Mouse (Mus musculus) frontal cortex, adult (tissue): ENCODE measurements around the gene Pttg1.

Experiments
- ATAC-seq: cut with Nextera tagmentation; 2 replicates; pipeline ENCODE4 v1.9.2; 2017; ENCODE audit warnings: mild to moderate bottlenecking, moderate library complexity, mixed read lengths; ENCODE audit not compliant: low TSS enrichment

Gene Pttg1

GRCm38 (mm10) chr11:43408888-43409287 is 17.2 kb downstream of the Pttg1 start:
- ATAC-seq, result no peak

GRCm38 (mm10) chr11:43404150-43404807 is 21.8 kb downstream of the Pttg1 start:
- peak; percentile 71 for ATAC-seq

GRCm38 (mm10) chr11:43400131-43400530 is 25.9 kb downstream of the Pttg1 start:
- no peak for ATAC-seq

- no peak for ATAC-seq
These were observed 26.8 kb downstream of the Pttg1 start for GRCm38 (mm10) chr11:43399297-43399696.

GRCm38 (mm10) chr11:43396672-43397071 is 29.4 kb downstream of the Pttg1 start:
- no peak for ATAC-seq

- no peak for ATAC-seq
These were observed 29.8 kb downstream of the Pttg1 start for GRCm38 (mm10) chr11:43396246-43396645.

GRCm38 (mm10) chr11:43395073-43395948 is 30.7 kb downstream of the Pttg1 start:
- no peak for ATAC-seq

GRCm38 (mm10) chr11:43393325-43393724 is 32.7 kb downstream of the Pttg1 start:
- ATAC-seq, result no peak

GRCm38 (mm10) chr11:43392757-43393156 is 33.3 kb downstream of the Pttg1 start:
- ATAC-seq, result no peak

- no peak for ATAC-seq
These were observed 36.9 kb downstream of the Pttg1 start for GRCm38 (mm10) chr11:43389118-43389517.

GRCm38 (mm10) chr11:43388122-43389097 is 37.6 kb downstream of the Pttg1 start:
- ATAC-seq, result peak; percentile 45; the same call in 1 of the 2 replicates

GRCm38 (mm10) chr11:43387004-43387880 is 38.8 kb downstream of the Pttg1 start:
- no peak for ATAC-seq

- ATAC-seq, result 0 out of 2 replicates have a peak, but pooled peaks have one; percentile 13
These were observed 40.3 kb downstream of the Pttg1 start for GRCm38 (mm10) chr11:43385716-43386115.

- ATAC-seq, result peak; percentile 86
These were observed 40.9 kb downstream of the Pttg1 start for GRCm38 (mm10) chr11:43385055-43385649.

GRCm38 (mm10) chr11:43383581-43383980 is 42.5 kb downstream of the Pttg1 start:
- no peak for ATAC-seq

- ATAC-seq, result no peak
These were observed 45.1 kb downstream of the Pttg1 start for GRCm38 (mm10) chr11:43380901-43381300.

GRCm38 (mm10) chr11:43379911-43380485 is 46.1 kb downstream of the Pttg1 start:
- no peak for ATAC-seq

GRCm38 (mm10) chr11:43379488-43379887 is 46.6 kb downstream of the Pttg1 start:
- ATAC-seq, result no peak

- ATAC-seq, result peak; percentile 56
These were observed 48.8 kb downstream of the Pttg1 start for GRCm38 (mm10) chr11:43377083-43377850.
